Mouse (Mus musculus) layer of hippocampus, postnatal 36 days (tissue): ENCODE measurements around the gene Dnajc6. TPM values are rescaled to one million over a fixed set of nuclear protein-coding genes. Genes with fewer than 3 reads are reported as not detected.

ENCODE experiments used
- DNase-seq, 2 experiments: peaks; one replicate each; pipeline ENCODE4 v3.0.0; 2022
- total RNA-seq, 2 experiments: library from RNA; stranded (reverse); gene quantifications; 2 replicates each; pipeline ENCODE4 v1.2.3; 2021

Gene Dnajc6
- total RNA-seq = 100 to 1,000 TPM; 310 to 321 TPM

GRCm38 (mm10) chr4:101496534-101497237 is at the start of gene Dnajc6:
TSS of gene Dnajc6 (plus strand) at chr4:101496648.
- DNase-seq = peak; percentile 25 to 33

GRCm38 (mm10) chr4:101448701-101449100 is 47.7 kb upstream of the Dnajc6 start:
- no peak for DNase-seq

- no peak for DNase-seq
Observed at GRCm38 (mm10) chr4:101449344-101449743, 47.1 kb upstream of the Dnajc6 start.

- DNase-seq = peak; percentile 84
Observed at GRCm38 (mm10) chr4:101450150-101450780, 46.2 kb upstream of the Dnajc6 start.

DNA sequence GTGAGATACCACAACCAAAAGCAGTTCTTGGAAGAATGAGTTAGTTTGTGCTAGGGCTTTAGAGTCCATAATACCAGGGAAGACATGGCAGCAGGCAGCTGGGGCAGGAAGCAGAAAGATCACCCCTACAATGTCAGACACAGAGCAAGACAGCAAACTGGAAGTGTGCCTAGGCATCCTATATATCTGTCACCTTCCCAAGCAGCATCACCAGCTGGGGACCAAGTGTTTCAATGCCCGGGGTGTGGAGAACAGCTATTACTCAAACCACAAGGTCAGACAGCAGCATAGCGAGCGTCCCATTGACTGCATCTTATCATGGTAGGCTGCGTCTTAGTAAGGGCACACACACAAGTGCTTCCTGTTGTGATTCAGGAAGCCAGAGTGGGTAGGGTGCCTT is 45.4 kb upstream of the Dnajc6 start:
- no peak for DNase-seq

DNA sequence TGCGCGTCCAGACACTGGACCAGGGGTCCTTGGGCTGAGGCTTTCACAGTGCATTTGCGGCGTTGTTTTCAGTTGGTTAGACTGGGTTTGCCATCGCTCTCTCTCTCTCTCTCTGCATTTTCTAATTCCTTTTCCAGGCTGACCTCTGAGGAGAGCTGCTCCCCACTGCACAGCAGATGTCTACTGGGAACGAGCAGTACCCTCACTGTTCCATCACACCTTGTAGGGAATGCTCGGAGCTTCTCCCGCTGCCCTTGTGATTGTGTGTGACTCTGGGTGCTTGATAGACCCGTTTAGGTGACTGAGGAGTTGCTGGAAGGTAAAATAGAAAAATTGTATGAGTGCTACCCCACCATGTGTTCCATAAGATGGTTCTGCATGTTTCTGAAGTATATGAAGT is 43.6 kb upstream of the Dnajc6 start:
- no peak for DNase-seq

GRCm38 (mm10) chr4:101457176-101457575 is 39.3 kb upstream of the Dnajc6 start:
- no peak for DNase-seq

- peak; percentile 60 to 65 for DNase-seq
Observed at GRCm38 (mm10) chr4:101458341-101458740, 38.1 kb upstream of the Dnajc6 start.

- DNase-seq = no peak
Observed at GRCm38 (mm10) chr4:101459358-101459757, 37.1 kb upstream of the Dnajc6 start.

DNA sequence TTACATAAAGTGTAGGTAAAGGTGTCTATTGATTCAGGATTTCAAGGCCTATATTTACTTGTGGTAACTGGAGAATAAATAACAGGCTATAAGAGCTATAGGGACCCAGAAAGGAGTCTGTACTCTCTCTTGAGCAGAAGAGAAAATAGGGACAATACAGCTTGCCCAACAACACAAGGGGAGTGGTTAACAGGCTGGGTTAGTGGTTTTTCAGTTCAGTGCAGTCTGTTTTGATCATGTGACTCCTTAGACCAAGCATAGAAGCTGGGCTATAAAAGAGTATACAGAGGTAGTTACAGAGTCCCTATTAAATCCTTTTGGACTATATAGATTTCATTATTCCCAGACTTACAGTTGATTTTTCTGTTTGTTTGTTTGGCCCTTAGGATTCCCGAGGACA is 36.3 kb upstream of the Dnajc6 start:
- no peak for DNase-seq

DNA sequence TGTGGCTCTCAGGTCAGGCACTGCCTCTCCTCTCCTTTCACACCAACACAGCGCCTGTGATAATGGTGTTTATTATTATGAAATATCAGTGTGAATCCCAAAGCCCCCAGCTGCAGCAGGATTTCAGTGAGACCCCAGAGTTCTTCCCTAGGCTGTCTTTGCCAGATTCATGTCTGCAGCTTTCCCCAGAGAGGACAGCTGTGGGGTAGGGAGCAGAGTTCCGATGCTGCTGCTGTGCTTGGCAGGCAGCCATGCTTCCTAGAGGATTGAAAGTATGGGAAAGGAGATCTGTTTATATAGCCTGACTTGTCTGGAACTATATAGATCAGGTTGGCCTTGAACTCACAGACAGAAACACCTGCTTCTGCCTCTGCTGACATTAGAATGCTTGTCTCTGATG is 34.4 kb upstream of the Dnajc6 start:
- DNase-seq = no peak

DNA sequence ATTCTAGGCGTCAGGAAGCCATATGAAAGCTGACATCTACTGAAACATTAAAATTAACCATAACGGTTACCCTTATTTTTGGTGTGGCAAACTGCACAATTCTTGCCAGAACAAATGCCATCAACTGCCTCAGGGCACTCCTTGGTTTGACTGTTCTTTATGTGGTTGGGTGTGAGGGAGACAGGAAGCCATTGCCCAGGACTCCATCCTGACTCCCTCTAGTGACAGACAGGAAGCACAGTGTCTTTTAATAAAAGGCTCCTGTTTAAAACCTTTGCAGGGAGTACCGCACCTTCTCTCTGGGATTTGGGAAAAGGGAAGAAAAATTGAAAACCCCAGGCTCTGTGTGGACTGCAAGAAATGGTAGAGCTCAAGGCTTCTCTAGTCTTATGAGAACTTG is 30.2 kb upstream of the Dnajc6 start:
- no peak for DNase-seq

- no peak for DNase-seq
Observed at GRCm38 (mm10) chr4:101469242-101469641, 27.2 kb upstream of the Dnajc6 start.

- DNase-seq = no peak
Observed at GRCm38 (mm10) chr4:101470543-101470942, 25.9 kb upstream of the Dnajc6 start.

DNA sequence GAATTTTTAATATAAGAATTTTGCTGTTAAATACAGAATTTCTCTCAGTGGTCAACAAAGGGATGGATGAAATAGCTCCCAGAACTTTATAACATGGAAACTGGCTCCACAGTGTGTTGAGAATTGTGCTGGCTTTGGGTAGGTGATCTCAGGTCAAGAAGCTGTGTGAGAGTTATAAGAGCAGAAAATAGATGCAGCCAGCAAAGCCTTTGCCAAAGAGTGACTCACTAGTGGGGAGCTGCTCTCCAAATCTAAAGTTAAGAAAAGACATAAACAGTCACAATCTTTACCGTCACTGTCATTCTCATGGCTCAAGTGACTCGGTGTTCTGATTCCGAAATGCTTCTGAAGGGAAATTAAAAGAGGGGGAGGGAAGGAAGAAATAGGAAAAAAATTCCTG is 23.7 kb upstream of the Dnajc6 start:
- DNase-seq = no peak

- DNase-seq = no peak
Observed at GRCm38 (mm10) chr4:101490320-101490917, 6.0 kb upstream of the Dnajc6 start.

- DNase-seq = no peak
Observed at GRCm38 (mm10) chr4:101491704-101492103, 4.7 kb upstream of the Dnajc6 start.

DNA sequence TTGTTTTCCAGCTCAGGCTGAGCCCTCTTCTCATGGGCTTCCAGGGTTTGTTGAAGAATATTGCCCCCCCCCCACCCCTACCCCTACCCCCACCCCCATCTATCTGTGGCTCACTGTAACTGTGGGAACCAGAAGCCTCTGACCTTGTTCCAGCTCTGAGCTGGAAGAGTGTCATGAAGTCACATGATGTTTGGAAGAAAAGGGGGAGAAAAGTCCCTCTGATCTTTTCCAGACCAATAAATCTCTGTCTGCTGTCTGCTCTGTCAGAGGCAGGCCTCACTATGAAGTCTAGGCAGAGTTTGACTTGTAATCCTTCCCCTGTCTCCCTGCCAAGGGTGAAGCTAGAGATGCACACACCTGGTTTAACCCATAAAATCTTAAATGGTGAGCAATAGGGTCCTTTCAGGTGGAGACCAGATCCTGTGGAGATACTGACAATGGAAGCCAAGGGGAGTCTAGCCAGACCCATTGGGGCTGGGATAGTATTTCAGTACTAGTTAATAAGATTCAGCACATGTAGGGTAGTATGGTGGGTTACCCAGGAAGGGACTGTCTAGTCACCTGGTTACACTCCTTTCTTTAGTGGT is 2.7 kb upstream of the Dnajc6 start:
- no peak for DNase-seq

DNA sequence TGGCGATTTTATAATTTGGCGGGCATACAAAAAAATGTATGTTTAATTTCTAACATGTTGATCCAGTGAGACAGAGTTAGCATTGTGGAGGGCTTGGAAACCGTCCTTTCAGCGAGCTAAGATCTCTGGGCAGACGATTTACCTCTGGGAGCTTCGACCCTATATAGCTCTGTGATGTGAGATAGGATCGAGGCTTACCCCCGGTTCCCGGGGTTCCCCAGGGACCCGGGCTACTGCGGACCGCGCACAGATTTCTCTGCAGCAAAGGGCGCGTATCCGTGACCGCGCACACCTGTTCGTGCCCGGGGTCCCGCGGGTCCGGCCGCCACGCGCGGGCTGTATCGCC is 287 bp upstream of the Dnajc6 start:
- DNase-seq = no peak

GRCm38 (mm10) chr4:101497336-101497735 is 888 bp downstream of the Dnajc6 start:
- peak; percentile 18 for DNase-seq

GRCm38 (mm10) chr4:101504470-101505007 is 8.1 kb downstream of the Dnajc6 start:
- no peak for DNase-seq

- no peak for DNase-seq
Observed at GRCm38 (mm10) chr4:101505966-101506365, 9.5 kb downstream of the Dnajc6 start.

GRCm38 (mm10) chr4:101506372-101506771 is 9.9 kb downstream of the Dnajc6 start:
- DNase-seq = no peak
